Mouse (Mus musculus) inflammation-experienced regulatory T-cells, adult 6 months (primary cell): ENCODE results near the gene Stx3. TPM values are rescaled to one million over a fixed set of nuclear protein-coding genes. Genes with fewer than 3 reads are reported as not detected.

Experiments used
- ATAC-seq: one replicate; pipeline ENCODE4 v1.8.0; 2017
- polyA plus RNA-seq, 3 experiments: library from polyadenylated mRNA; unstranded; fragments of 100-300 nt; shearing (Covaris generic); gene quantifications; one replicate each; pipeline ENCODE4 v1.2.1; 2017

Stx3 gene
- polyA plus RNA-seq, 3 experiments from 2014 or later, result 2.1 to 3.3 (median 3.2) TPM

DNA sequence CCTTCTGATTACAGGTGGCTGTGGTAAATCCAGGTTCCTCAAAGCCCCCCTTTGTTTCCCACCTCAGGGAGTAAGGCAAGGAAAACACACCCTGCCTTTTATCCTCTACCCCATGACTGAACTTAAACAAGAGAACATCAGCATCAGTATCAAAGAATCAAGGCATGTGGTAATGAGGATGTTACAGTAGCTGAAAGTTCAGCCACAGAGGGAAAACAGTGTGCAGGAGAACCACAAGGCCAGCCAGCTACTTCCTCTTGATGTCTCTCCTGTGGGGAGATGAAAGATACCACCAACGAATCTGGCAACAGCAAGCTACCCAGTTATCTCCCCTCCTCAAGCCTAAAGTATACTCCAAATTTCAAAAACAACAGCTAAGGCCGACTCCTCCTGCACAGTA is 12.0 kb downstream of the Stx3 start:
- no peak for ATAC-seq

DNA sequence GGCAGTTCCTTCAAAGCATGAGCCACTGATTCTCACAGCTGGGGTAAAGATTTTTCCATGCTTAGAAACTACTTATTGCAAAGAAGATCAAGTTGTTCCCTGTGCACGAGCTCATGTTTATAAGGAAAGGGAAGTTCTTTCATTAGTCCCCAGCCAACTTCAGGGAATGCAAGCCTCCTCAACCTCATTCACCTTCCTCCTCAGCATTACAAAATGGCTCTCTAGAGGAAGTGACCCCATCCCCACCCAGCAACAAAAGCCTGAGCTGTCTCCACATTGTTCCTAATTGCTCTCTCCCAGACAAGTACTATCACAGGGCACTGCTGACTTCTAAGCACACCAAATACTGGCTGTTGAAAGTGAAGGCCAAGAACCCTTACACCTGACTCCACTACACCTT is 14.8 kb downstream of the Stx3 start:
- no peak for ATAC-seq

DNA sequence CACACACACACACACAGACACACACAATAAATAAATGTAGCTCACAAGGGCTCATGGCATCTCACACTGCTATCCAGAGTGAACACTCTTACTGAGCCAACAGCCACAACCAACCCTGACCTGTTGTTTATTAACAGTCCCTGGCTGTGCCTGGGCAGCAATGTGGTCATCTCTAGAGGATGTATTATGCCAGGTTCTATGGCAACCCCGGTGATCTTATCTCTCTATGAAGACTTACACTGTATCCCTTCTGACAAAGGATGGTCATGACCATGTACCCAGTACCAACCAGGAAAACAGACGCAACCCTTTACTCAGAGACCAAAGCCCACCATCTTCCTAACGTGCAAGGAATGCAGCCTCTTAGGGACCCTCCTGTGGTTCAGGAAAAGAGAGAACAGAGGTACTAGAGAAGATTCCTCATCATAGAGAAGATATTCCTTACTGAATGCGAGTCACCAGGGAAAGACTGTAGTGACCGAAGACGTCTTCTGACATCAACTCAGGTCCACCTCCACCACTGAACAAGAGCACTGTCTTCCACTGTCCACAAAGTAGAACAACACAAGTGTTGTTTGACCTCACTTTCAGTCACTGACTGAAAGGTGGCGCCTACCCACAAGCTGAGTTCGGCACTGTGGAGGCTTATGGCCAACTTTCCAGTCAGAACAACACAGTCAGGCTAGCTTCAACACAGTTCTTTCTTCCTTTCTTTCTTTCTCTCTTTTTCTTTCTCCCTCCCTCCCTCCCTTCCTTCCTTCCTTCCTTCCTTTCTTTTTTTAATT is 18.5 kb downstream of the Stx3 start:
- no peak for ATAC-seq

DNA sequence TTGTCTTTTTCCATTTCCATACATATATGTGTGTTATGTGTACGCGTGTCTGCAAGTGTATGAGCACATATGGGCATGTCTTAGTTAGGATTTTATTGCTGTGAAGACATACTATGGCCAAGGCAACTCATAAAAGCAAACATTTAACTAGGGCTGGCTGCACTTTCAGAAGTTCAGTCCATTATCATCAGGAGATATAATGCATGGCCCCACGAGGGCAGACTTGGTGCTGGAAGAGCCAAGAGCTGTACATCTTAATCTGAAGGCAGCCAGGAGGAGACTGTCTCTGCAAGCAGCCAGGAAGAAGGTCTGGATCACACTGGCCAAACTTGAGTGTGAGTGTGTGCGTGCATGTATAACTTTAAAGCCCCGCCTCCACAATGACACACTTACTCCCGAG is 24.8 kb downstream of the Stx3 start:
- no peak for ATAC-seq

DNA sequence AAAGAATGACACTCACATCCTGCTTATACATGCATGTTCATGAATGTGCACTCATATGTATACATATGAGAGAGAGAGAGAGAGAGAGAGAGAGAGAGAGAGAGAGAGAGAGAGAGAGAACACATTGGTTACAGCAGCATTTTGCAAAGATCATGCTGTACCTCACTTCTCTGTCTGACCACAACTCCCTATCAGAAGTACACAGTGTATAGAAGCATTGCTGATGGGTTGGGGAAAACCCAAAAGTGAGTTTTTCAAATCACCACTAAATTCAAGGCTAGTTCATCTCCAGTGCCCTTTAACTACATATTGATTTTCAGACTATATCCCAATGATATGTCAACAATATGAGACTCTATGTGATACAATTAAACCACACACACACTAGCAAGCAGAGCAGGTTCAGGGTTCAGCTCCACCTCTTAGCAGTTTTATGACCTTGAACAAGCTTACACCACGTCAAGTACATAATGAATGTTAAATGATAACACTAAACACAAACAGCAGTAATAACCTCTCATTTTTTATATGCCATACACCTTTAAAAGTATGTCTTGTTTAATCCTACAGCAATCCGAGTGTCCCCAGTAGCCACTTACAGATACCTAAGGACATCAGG is 25.4 kb downstream of the Stx3 start:
- no peak for ATAC-seq

DNA sequence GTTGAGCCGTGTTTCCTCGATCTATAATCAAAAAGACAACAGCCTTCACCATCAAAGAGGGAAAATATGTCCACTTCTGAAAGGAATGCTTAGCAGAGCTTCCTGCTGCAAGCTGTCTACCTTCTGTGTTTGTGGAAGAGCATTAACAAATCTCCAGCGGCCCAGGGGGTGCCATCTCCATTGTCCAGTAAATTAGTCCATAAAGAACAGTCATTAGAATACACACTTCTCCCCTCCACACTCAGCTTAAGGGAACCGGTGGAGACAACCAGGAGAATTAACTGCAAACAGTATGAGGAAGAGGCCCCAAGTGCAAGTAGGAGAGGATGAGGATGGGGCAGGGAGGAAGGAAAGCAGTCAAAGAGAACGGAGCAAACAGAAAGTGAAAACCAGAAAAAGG is 27.4 kb downstream of the Stx3 start:
- ATAC-seq, result no peak

DNA sequence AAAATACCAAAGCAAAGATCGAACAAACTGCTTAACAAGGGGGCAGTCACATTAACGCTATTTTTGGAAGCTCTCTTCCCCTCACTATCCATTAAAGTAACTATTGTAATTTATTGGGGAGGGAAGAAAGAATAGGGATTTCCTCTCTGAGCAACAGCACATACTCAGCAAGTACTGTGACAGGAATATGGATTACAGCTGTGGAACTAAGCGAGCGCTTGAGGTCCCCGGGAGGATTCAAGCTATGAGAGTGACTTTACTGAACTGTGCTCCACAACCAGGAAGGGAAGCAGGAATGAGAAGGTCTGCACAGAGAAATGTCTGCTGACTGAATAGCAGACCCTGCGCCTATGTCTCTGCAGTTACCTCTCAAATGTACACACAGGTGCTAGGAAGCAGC is 30.3 kb downstream of the Stx3 start:
- ATAC-seq, result no peak

DNA sequence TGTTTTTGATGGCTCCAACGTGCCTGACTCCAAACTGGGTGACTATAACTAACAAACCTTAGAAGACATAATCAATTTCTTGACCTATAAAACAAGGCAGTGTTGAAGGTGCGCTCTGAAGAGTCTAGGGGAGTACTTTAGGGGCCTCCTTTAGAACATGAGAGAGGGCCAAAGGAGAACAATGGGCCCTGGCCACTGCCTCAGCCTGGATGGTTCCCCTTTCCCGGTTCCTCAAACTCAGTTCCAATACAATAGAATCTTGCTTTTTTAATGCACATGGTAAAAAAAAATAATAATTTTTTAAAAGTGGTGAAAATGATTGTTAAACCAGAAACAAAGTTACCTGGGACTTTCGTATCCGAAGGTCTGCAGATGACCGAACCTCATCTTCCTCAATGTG is 31.4 kb downstream of the Stx3 start:
- ATAC-seq, result no peak

DNA sequence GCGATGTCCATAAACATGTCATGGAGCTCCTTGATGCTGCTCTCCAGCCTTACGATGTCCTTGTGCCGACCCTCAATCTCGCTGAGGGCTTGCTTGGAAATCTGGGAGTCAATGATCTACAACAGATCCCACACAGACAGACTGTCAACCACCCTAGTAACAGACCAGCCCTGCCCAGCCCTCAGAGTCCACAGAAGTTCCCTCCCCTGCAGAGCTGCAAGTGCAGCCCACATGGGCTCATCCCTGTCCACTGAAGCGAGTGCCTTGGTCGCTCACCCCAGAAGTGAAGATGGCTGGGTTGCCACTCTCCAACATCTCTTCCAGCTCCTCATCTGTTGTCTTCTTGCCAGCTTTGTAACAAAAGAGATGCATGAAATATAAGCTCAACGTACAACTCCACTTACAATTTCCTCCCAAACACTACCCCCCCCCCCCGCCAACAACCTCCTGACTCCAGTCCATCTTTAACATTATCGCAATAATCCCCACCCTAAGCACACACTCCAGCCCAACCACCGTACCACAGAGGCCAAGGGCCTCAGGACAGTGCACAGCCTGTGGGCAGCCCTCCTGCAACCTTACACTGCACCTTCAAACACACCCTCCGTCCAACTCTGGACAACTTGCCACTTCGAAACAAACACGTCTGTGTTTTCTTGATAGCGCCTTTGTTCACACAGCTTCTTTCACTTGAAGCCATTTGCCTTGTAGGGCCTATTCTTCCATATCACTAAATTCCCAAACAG is 33.6 kb downstream of the Stx3 start:
- no peak for ATAC-seq

DNA sequence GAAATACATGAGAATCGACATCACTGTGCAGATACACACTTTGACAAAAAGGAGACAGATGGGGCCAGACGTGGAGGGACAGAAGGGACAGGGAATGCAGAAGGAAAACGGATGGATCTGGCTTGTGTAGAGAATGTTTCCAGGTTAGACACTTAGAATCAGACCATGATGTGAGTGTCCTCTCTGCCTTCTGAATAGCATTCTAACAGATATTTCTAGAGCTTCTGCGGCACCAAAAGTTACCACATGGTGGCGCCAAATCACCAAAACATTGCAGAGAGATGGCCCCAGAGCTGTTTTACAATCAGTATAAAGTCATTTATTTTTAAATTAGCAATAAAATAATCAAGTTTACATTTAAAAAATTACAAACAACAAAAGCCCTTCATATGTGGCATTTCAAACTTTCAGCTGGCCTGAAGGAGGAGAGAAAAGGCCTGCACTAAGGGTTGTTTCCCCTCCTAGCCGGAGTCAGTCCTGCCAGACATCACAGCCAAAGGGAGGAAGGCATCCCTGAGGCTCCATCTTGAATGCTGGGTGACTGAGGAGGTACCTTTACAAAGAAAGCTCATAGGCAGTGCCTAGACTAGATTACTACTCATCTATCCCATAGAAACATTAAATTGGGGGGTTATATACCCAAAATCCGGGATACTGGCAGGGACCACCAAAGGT is 41.9 kb downstream of the Stx3 start:
- ATAC-seq, result no peak

DNA sequence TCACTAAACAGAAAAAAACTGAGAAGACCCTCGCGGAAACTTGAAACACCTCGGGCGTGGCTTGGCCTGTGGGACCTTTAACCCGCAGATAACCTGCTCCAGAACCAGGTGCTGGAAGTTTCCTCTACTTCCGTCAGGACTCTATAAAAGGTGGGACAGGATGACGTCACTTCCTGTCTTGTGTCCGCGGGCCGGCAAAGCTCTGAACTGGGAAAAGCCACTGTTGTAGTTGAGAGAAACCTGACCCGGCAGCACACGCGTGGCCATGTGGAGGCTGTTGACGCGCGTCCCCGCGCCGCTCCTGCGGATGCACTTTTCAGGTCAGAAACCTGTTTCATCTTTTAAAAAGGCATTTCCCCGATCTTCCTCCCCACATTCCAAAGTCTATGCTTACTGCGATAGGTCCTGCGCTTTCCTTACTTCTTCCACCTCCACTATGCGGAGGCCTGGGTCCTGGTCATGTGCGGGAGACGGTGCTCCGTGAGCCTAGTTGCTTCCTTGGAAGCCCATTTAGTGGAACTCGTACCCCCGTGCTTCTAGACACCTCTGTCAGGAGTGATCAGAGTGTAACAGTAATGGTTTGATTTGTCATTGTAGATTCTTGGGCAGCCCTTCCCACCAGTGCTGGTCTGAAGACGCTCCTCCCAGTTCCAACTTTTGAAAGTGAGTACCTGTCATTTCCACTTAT is 48.9 kb downstream of the Stx3 start, which contains the start of gene Mrpl16:
Mrpl16 (plus strand) TSS at position 187 of the 688 bp plus-strand sequence.
- ATAC-seq, result peak; percentile 79

DNA sequence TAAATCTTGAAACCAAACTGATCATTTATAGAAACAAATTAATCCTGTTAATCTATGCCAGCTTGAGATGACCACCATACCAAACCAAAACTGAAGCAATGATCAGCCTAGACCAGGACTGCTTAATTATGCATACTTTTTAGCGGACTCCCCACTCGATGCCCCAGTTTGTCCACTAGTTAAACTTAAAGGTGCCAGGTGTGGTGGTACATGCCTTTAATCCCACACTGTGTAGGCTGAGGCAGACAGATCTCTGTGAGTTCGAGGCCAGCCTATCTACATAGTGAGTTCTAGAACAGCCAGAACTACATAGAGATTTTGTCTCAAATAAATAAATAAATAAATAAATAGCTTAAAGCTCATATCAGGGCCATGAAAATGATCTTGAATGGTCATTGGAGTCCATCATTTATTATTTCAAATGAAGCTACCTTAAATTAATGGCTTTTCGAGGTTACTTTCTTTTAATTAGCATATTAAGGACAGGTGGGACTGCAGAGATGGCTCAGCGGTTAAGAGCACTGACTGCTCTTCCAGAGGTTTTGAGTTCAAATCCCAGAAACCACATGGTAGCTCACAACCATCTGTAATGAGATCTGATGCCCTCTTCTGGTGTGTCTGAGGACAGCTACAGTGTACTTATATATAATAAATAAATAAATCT is 49.8 kb downstream of the Stx3 start:
- no peak for ATAC-seq

DNA sequence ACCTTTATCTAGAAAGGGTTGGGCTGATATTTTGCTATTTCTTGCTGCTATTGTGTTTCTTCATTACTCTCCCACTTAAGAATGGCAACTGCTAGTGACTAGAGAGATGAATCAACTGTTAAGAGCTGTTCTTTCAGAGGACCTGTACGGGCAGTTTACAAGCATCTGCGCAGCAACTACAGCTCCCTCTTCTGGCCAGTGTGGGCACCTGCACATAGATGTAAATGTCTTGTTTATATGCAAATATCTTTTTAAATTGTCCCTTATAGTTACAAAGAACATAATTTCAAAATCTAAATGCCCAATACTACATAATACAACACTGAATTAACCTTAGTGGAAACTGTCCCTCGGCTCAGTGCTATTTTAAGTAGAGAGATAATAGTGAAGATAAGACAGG is 51.0 kb downstream of the Stx3 start:
- ATAC-seq, result peak; percentile 62

DNA sequence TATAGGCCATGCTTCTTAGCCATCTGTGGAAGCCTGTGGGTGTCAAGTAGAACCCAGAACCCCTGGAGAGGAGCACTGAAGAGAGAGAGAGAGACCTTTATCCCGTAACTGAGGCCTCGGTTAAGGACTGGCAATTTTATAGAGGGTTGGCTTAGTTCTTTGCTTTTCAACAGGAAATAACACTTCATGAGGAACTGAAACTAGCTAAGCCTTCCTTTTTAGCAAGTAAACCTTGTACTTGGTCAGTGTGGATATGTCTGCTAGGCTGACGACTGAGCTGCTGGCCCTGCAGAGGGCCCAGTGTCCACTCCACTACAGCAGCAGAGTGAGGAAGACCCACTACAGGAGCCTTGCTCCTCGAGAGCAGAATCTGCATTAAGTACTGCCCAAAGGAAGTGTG is 52.8 kb downstream of the Stx3 start:
- no peak for ATAC-seq

DNA sequence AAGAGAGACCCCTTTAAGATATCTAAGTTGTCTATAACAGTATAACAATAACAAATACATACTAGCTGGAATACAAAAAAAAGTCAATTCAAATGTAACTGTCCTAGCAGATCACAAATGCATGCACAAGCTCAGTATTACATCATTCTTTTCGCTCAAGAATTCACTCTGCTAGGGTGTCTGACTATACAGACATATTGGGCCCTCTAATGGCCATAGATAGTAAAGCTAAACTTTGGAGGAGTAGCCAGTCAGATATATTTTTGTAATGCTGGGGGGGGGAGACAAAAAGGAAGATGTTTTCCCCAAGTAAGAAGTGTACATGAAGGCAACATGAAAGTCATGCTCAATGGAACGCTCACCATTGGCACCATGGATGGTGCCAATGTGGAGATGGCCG is 54.1 kb downstream of the Stx3 start:
- ATAC-seq, result no peak

DNA sequence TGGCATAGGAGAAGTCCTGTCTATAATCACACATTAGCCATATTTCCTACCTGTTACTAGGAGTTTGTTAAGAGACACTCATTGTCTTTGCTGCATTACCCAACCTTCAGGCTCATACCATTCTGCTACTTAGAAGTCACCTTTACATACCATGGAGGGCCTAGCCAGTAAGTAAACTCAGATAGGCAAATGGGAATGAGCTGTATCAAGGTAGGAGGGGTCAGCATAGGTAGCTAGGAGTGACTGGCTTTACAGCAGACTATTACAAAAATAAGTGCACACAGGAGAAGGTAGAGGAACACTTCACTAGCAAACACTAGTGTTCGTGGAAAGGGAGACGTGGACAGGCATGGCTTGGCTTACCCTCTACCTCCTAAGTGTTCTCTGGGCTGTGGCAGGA is 71.9 kb downstream of the Stx3 start, which contains the start of gene Gif:
Gif (plus strand) TSS at position 257 of the 400 bp plus-strand sequence.
- no peak for ATAC-seq

DNA sequence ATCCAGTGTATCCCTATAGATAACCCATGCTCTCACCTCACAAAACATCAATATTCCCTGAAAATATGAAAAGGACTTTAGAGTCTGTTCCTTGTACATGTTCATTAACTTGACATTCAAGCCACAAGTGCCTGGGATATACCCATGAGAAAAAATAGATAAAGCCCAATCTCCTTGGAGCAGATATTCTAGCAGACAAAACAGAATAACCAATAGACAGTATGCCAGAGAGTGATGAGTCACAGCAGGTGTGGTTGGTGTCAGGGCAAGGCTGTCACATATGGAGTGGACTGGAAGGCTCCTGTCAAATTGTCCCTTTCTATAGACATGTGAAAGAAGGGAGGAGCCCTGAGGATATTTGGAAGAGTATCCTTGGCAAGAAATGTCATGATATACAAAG is 73.5 kb downstream of the Stx3 start:
- no peak for ATAC-seq

DNA sequence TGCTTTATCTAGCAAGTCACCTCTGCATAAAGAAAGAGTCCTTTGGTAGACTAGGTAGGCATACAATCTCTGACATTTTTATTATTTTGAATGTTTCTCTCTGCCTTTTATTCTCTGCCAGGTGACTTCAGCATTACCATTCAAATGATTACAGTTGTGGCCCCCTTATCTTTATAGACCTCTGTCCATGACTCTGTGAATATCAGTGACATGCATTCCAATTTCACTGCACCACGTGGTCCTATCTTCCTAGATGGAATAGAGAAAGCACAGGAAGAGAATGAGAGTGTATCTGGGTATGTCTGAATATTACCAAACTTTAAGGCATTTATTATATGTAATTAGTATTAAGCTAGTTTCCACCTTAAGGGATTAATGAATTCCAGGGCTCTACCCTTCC is 82.7 kb downstream of the Stx3 start:
- no peak for ATAC-seq

DNA sequence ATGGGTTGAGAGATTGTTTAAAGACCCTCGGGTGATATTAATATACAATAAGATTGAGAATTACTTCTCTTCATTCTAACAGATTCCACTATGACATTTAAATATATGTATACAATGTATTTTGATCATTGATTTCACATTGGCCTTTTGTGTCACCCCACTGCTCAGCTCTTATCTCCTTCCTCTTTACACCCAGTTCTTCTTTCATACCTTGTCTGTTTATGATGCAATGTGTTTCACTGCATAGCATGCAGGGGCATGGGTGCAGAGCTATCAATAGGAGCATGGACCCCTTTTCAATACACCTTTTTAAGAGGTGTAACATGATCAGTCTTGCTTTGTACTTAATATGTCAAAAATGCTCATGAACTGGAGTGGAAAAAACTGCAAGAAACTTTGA is 88.9 kb downstream of the Stx3 start:
- no peak for ATAC-seq

DNA sequence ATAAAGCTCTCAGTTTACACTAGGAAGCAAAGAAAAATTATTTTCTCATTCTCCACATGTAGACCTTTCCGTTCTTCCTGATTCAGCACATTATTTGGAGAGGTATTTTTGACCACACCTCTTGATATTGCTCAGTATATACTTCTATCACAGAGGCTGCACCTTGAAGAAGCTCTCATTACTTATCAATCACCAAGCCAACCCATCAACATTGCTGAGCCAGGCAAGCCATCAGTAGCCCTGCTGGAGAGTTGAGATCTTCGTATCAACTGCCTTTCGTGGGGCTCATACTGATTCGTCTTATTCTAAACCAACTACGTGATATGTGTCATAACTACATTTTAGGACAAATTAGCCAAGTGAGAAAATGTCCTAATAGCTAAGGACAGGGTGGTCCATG is 91.9 kb downstream of the Stx3 start:
- ATAC-seq, result no peak

DNA sequence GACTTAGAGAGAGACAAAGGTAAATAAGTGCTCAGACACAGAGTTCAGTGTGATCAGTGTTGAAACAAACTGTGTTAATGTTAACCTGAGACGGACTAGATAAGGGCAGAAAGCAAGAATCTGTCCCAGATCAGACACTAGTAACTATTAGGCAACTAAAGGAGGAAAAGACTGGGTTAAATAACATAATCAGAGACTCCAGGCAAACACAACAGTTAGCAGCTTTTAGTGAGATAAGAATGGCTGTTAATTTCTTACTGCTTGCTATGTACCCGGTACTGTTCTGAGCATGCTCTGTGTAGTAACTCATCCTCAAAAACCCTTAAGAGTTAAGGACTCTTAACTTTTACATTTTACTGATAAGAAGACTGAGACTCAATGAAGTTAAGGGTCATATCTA is 93.3 kb downstream of the Stx3 start:
- no peak for ATAC-seq
